Mouse (Mus musculus) cerebellum, adult 11-12 months (tissue): ENCODE results near the gene Dnah14.

Experiments
- DNase-seq: peaks from one replicate; pipeline ENCODE4 v3.0.0; 2022

The Dnah14 gene

GRCm38 (mm10) chr1:181856329-181856728 is 280.0 kb downstream of the Dnah14 start:
- DNase-seq, result no peak

- no peak for DNase-seq
Observed at GRCm38 (mm10) chr1:181860659-181861058, 284.3 kb downstream of the Dnah14 start.

DNA sequence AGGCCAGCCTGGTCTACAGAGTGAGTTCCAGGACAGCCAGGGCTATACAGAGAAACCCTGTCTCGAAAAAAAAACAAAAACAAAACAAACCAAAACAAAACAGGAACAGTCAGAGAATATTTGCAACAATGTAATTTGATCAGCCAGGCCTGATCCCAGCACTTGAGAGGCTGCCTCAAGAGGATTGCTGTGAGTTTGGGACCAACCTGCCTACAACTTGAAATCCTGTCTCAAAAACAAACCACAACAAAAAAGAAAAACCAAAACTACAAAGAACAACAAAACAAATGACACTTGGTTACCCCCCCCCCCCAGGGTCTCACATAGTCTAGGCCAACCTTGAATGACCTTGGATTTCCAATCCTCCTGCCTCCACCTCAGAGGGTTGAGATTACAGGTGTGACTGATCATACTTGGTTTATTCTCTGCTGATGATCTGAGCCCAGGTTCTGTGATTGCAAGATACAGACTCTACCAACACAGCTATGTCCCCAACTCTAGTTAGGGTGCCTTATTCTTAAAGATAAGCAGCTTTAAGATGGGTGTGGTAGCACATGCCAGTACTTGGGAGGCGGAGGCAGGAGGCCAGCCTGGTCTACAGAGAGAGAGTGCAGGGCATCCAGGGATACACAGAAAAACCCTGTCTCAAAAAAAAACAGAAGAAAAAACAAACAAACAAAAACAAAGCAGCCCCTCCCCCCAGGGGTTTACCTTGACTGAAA is 285.0 kb downstream of the Dnah14 start:
- no peak for DNase-seq

GRCm38 (mm10) chr1:181862676-181863374 is 286.5 kb downstream of the Dnah14 start:
- DNase-seq, result no peak

DNA sequence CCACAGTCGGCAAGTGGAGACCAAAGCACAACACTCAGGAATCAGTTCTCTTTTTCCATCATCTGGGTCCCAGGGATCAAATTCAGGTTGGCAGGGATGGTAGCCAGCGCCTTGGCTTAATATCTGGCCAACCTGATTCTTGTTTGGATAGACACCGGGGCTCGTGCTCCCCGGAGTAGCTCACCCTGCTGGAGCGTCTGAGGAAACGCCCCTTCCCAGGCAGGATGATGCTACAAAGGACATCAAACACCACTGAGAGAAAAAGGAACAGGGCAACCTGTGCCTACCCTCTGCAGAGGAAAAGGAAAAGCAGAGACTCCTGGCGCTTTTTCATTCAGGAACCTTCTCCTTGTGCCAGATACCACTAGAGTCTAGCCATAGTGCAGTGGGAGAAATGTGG is 287.1 kb downstream of the Dnah14 start:
- DNase-seq, result no peak
